Mouse (Mus musculus): ENCODE data around the gene Eif4enif1. TPM values are rescaled to one million over a fixed set of nuclear protein-coding genes. Genes with fewer than 3 reads are reported as not detected.
"Not testable (repeated sequence)": the region's sequence is repeated elsewhere in the genome, so short reads cannot be mapped to it uniquely, and the experiment has no call there.

Eif4enif1 gene
- polyA plus RNA-seq, 1 experiment: 32.8 TPM

DNA sequence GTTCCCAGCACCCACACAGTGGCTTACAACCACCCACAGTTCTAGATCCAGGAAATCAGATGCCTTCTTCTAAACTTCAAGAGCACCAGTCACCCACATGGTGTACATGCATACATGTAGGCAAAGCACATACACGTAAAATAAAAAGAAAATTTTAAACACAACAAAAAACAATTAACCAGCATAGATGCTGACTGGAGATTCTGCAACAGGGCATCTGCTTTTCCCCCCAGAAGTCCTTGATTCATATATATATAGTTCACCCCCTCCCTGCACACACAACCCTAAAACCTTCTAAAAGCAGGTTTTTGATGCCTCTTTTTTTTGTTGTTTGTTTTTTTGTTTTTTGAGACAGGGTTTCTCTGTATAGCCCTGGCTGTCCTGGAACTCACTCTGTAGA lies 19.5 kb upstream of the Eif4enif1 start:
- H3K36me3 ChIP-seq (ENCODE audit: control insufficient read depth, insufficient read depth, low read length); H3K4me1 ChIP-seq (ENCODE audit: control insufficient read depth, insufficient read depth, low read length); H3K4me3 ChIP-seq (ENCODE audit: insufficient read depth, low read depth, low read length); H3K27ac ChIP-seq (ENCODE audit: insufficient read depth, low read depth, low read length); H3K27me3 ChIP-seq (replicated peaks; ENCODE audit: control insufficient read depth, insufficient read depth, low read length): not testable (repeated sequence)
- WGBS: 91% methylated on average over 1 of the region's 1 CpGs
- DNase-seq: peak; percentile 17

DNA sequence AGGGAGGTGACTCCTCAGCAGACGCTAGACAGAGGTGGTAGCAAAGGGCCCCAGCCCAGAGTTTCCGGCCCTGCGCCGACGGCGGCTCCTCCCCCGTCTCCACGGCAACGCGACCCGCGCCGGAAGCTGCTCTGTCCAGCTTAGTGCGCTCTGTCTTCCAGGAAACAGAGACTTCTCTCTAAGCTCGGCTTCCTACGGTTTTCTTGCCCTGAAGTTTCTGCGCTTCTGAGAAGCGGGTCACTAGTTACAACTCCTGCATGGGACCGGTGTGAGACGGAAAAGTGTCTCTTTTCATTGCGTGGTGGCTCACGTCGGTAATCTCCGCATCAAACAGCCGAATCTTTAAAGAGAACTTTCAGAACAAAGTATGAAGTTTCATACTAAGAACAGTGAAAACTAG lies 8.8 kb upstream of the Eif4enif1 start, which contains the start of gene Sfi1:
Gene Sfi1, minus strand, starts transcription at position 101 of the 400 bp plus-strand sequence.
- Histone ChIP-seq H3K36me3 (ENCODE audit: control insufficient read depth, insufficient read depth, low read length) (no peaks in the 10 kb centered on the region), H3K27ac (ENCODE audit: insufficient read depth, low read depth, low read length) (no peak within 1 kb of the TSS), H3K4me3 (ENCODE audit: insufficient read depth, low read depth, low read length) (no peak within 1 kb of the TSS), H3K27me3 (replicated peaks; ENCODE audit: control insufficient read depth, insufficient read depth, low read length) (no peaks in the 10 kb centered on the region), H3K4me1 (ENCODE audit: control insufficient read depth, insufficient read depth, low read length) (no peaks in the 10 kb centered on the region)
- WGBS: 86% methylated on average over 25 of the region's 25 CpGs
- TF ChIP-seq POLR2A (IDR thresholded peaks at IDR 0.05; ENCODE audit: low read depth, low read length): no peak
- no peak for DNase-seq

DNA sequence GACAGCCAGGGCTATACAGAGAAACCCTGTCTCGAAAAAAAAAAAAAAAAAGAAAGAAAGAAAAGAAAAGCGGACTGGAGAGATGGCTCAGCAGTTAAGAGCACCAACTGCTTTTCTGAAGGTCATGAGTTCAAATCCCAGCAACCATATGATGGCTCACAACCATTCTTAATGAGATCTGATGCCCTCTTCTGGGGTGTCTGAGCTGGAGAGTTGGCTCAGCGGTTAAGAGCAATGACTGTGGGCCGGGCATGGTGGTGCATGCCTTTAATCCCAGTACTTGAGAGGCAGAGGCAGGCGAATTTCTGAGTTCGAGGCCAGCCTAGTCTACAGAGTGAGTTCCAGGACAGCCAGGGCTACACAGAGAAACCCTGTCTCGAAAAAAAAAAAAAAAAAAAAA lies 1.6 kb upstream of the Eif4enif1 start:
- not testable (repeated sequence) for H3K27me3 ChIP-seq (replicated peaks; ENCODE audit: control insufficient read depth, insufficient read depth, low read length); DNase-seq; H3K4me1 ChIP-seq (ENCODE audit: control insufficient read depth, insufficient read depth, low read length); H3K27ac ChIP-seq (ENCODE audit: insufficient read depth, low read depth, low read length); H3K4me3 ChIP-seq (ENCODE audit: insufficient read depth, low read depth, low read length); H3K36me3 ChIP-seq (ENCODE audit: control insufficient read depth, insufficient read depth, low read length)
- 99% methylated on average over 6 of the region's 7 CpGs for WGBS

DNA sequence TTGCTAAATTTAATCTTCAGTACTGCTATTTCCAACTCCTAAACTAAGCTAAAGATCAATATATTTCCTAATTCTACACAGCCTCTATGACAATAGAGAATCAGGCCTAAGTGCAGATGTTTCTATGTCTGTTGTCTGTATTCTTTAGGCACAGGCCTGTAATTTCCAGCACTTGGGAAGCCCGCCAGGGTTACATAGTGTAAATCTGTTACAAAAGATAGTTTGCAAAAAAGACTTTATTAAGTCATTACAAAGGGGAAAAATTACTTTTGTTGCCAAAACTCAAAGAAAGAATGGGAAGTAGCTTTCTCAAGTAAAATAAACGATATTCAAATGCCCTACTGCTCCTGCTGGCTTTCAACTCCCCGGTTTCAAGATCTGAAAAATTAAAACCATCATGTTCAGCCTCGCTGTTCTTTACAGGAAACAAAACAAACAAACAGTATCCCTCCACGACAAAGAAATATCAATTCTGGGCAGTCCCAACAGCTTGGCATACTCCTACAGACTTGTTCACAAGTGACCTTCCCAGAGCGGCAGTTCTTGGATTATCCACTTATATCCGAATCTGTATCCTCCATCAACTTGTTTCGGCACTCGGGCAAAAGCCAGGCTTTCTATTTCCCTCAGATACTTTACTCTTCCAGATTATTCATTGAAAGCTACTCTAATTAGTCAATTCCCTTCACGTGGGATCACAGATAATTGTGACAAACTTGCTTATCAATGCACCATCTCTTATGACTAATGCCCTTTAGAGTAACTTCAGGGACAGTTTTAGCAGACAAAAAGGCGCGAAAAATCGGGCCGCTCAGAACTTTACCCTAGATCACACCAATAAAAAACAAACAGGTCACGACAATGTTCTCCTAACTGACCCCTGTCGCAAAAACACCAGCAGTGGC lies 614 bp upstream of the Eif4enif1 start:
- 5% methylated on average over 16 of the region's 16 CpGs for WGBS

DNA sequence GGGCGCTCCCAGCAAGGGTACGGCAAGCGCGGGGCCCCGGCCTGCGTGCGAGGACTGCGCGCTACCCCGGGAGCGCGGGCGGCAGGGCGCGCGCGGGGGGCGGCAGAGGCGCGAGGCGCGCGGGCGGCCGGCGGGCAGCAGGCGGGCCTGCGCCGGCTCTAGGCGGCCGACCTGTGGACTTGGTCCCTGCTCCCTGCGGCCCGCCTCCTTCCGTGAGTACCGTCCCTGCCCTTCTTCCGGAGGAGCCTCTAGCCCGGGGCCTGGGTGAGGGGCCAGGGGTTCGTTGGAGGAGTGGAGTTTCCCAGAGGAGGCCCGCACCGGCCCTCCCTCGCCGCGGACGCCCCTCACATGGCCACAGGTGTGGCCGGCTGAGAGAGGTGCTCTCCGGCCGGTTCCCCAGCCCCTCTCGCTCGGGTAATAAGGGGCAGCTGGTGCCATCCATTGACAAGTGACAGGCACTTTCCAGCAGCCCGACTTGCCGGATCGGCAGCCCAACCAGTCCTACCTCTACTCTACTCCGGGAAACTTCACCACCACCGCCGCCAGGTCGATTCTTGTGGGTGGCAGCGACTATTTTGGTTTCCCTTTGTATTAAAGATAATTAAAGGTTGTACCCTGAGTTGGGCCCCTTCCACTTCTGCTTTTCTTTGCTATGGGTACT lies 719 bp downstream of the Eif4enif1 start:
- H3K27me3 ChIP-seq (replicated peaks; ENCODE audit: control insufficient read depth, insufficient read depth, low read length): no peaks in the 10 kb centered on the region
- H3K36me3 ChIP-seq (ENCODE audit: control insufficient read depth, insufficient read depth, low read length): no peaks in the 10 kb centered on the region; the same call in 1 of the 2 replicates
- peak overlapping the region; percentile 24 for H3K27ac ChIP-seq (ENCODE audit: insufficient read depth, low read depth, low read length)
- TF ChIP-seq POLR2A (IDR thresholded peaks at IDR 0.05; ENCODE audit: low read depth, low read length) (no peak), CTCF (conservative IDR thresholded peaks at IDR 0.05; ENCODE audit: insufficient read depth, insufficient read length, low read depth, low read length) (no peak)
- WGBS: 1% methylated on average over 51 of the region's 57 CpGs
- peak; percentile 73 for DNase-seq
- H3K4me3 ChIP-seq (ENCODE audit: insufficient read depth, low read depth, low read length): peak overlapping the region; percentile 66
- H3K4me1 ChIP-seq (ENCODE audit: control insufficient read depth, insufficient read depth, low read length): 0 out of 2 replicates have a peak, but pooled peaks cover 3% of the 10 kb centered on the region

More for the DNA sequence above, 614 bp upstream of the Eif4enif1 start:
- no peak for DNase-seq
- H3K4me1 ChIP-seq (ENCODE audit: control insufficient read depth, insufficient read depth, low read length): 0 out of 2 replicates have a peak, but pooled peaks cover 3% of the 10 kb centered on the region
- peak overlapping the region; percentile 78 for H3K4me3 ChIP-seq (ENCODE audit: insufficient read depth, low read depth, low read length)
- H3K27me3 ChIP-seq (replicated peaks; ENCODE audit: control insufficient read depth, insufficient read depth, low read length): no peaks in the 10 kb centered on the region
- no peaks in the 10 kb centered on the region; the same call in 1 of the 2 replicates for H3K36me3 ChIP-seq (ENCODE audit: control insufficient read depth, insufficient read depth, low read length)
- peak overlapping the region; percentile 99 for H3K27ac ChIP-seq (ENCODE audit: insufficient read depth, low read depth, low read length)
- no peak for TF ChIP-seq CTCF (conservative IDR thresholded peaks at IDR 0.05; ENCODE audit: insufficient read depth, insufficient read length, low read depth, low read length)
- TF ChIP-seq POLR2A (IDR thresholded peaks at IDR 0.05; ENCODE audit: low read depth, low read length): no peak

GRCm38 (mm10) chr11:3203771-3204170 lies 1.6 kb downstream of the Eif4enif1 start:
- Histone ChIP-seq H3K4me1 (ENCODE audit: control insufficient read depth, insufficient read depth, low read length) (0 out of 2 replicates have a peak, but pooled peaks cover 5% of the 10 kb centered on the region), H3K27me3 (replicated peaks; ENCODE audit: control insufficient read depth, insufficient read depth, low read length) (no peaks in the 10 kb centered on the region), H3K27ac (ENCODE audit: insufficient read depth, low read depth, low read length) (no peak overlapping the region), H3K4me3 (ENCODE audit: insufficient read depth, low read depth, low read length) (no peak overlapping the region), H3K36me3 (ENCODE audit: control insufficient read depth, insufficient read depth, low read length) (no peaks in the 10 kb centered on the region; the same call in 1 of the 2 replicates)
- DNase-seq: no peak
- TF ChIP-seq CTCF (conservative IDR thresholded peaks at IDR 0.05; ENCODE audit: insufficient read depth, insufficient read length, low read depth, low read length): no peak
- no peak for TF ChIP-seq POLR2A (IDR thresholded peaks at IDR 0.05; ENCODE audit: low read depth, low read length)
- 85% methylated on average over 2 of the region's 2 CpGs for WGBS

DNA sequence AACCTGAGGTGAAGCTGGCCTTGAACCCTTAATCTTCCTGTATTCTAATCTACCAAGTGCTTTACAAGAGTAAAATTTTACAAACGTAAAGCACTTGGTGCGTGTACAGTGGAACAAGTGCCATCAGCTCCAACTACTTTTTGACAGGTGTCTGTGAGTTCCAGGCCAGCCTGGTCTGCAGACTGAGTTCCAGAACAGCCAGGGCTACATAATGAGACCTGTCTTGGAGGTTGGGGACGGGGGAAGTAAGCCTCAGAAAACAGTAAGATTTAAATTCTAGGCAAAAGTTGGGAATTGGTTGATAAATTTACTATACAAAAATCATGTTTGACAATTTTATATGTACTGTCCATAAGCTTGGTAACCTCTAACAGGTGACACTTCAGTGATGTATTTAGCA lies 3.0 kb downstream of the Eif4enif1 start:
- H3K27me3 ChIP-seq (replicated peaks; ENCODE audit: control insufficient read depth, insufficient read depth, low read length): no peaks in the 10 kb centered on the region
- TF ChIP-seq CTCF (conservative IDR thresholded peaks at IDR 0.05; ENCODE audit: insufficient read depth, insufficient read length, low read depth, low read length) (no peak), POLR2A (IDR thresholded peaks at IDR 0.05; ENCODE audit: low read depth, low read length) (no peak)
- no peaks in the 10 kb centered on the region; the same call in 1 of the 2 replicates for H3K36me3 ChIP-seq (ENCODE audit: control insufficient read depth, insufficient read depth, low read length)
- H3K4me1 ChIP-seq (ENCODE audit: control insufficient read depth, insufficient read depth, low read length): 0 out of 2 replicates have a peak, but pooled peaks cover 6% of the 10 kb centered on the region
- H3K4me3 ChIP-seq (ENCODE audit: insufficient read depth, low read depth, low read length): no peak overlapping the region
- no peak overlapping the region for H3K27ac ChIP-seq (ENCODE audit: insufficient read depth, low read depth, low read length)
- 86% methylated on average over 3 of the region's 3 CpGs for WGBS
- DNase-seq: no peak

Measured in kidney, adult 2 months (tissue).